Mouse (Mus musculus) spleen, adult 2 months (tissue): ENCODE data around the gene BC035947.

Experiments used
- CTCF ChIP-seq: fragments of 200-500 bp; IDR thresholded peaks from 2 replicates; pipeline ENCODE4 v1.5.1; 2011; ENCODE audit warnings: mild to moderate bottlenecking, inconsistent platforms; ENCODE audit not compliant: insufficient read depth, insufficient read length, insufficient replicate concordance; ENCODE audit errors: extremely low read depth
- POLR2A ChIP-seq: fragments of 200-500 bp; IDR thresholded peaks from 2 replicates; pipeline ENCODE4 v1.6.1; 2011; ENCODE audit warnings: low read depth, low read length, inconsistent platforms

- TF ChIP-seq CTCF = no peak
- TF ChIP-seq POLR2A = no peak
These were observed 18.7 kb upstream of the BC035947 start for GRCm38 (mm10) chr1:78530500-78531215.
